Mouse (Mus musculus) thymus, postnatal 36 days (tissue): Measurements from ENCODE around the gene Pmel.

Experiments
- DNase-seq, 2 experiments: peaks; one replicate each; pipeline ENCODE4 v3.0.0; 2022; ENCODE audit warnings: mixed read lengths in 2 of 2

The Pmel gene

GRCm38 (mm10) chr10:128748252-128748864 lies 44.4 kb downstream of the Pmel start:
- peak; percentile 83 to 86 for DNase-seq
